Mouse (Mus musculus): ENCODE measurements at regions not wholly inside any gene's neighbourhood (a gene's known extent, or its start where the extent isn't known, plus 50 kb on each side); places are given as distances from the start of the nearest gene placed in this dataset.

DNA sequence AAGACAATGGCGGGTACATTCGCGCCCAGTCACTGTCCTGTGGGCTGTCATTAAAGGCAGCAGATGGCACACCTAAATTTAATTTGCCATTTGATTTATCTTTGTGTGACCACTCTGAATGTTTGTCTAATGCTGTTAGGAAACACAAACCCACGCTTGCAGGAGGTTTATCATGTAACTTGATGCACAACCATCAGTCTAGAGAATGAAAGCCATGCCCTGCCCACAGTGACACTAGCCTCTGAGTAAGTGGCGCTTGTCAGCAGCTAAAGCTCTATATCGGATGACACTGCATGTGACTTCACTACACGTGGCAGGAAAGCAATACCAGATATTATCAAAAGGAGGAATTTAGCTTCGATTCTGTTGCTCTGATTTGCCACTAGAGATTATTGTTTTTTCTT is 89.9 kb downstream of the Uqcrfs1 start:
- 65% methylated on average over 8 of the region's 8 CpGs for WGBS
- ATAC-seq = no peak

DNA sequence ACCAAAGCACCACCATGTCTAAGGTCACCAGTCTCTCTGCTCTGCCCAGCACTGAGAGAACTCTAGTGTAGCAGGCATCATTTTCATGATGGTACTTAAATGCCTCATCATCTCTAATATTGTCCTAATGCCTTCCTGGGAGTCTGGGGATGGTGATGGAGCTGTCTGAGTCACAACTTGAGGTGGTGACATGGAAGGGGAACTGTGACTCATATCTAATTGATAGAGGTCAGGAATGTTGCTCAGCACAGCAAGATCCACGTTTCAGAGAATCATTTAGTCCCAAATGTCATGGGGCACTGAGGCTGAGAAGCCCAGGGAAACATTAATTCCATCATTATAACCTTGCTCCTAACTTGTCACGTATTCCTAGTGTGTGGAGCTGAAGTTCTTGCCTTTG is 93.0 kb downstream of the Uqcrfs1 start:
- no peaks in the 10 kb centered on the region for H3K4me1 ChIP-seq (ENCODE audit: insufficient read depth, low read depth, low read length)
- no peak for DNase-seq (ENCODE audit: low spot score)
- H3K27me3 ChIP-seq (replicated peaks; ENCODE audit: insufficient read depth, low read length) = no peaks in the 10 kb centered on the region
- no peak overlapping the region for H3K27ac ChIP-seq (ENCODE audit: low read length)
- no peaks in the 10 kb centered on the region for H3K9me3 ChIP-seq (ENCODE audit: low read length)
- WGBS = 59% methylated on average over 2 of the region's 2 CpGs
- H3K4me3 ChIP-seq (ENCODE audit: low read depth, low read length) = no peak overlapping the region
- H3K36me3 ChIP-seq (ENCODE audit: insufficient read depth, low read length) = no peaks in the 10 kb centered on the region
- H3K4me2 ChIP-seq (replicated peaks; ENCODE audit: low read depth, low read length) = no peak overlapping the region
- no peak for ATAC-seq
- TF ChIP-seq CTCF (IDR thresholded peaks at IDR 0.05) = no peak
- TF ChIP-seq EP300 (IDR thresholded peaks at IDR 0.05) = no peak
- H3K9ac ChIP-seq (replicated peaks; ENCODE audit: low read depth) = no peak overlapping the region

More for the DNA sequence above, 89.9 kb downstream of the Uqcrfs1 start:
- no peak overlapping the region for H3K27ac ChIP-seq (ENCODE audit: low read length)
- no peaks in the 10 kb centered on the region for H3K9me3 ChIP-seq (ENCODE audit: low read length)
- no peak overlapping the region for H3K4me3 ChIP-seq (ENCODE audit: low read depth, low read length)
- H3K4me1 ChIP-seq (ENCODE audit: insufficient read depth, low read depth, low read length) = no peaks in the 10 kb centered on the region
- TF ChIP-seq EP300 (IDR thresholded peaks at IDR 0.05) (no peak), CTCF (IDR thresholded peaks at IDR 0.05) (no peak)
- H3K4me2 ChIP-seq (replicated peaks; ENCODE audit: low read depth, low read length) = no peak overlapping the region
- no peaks in the 10 kb centered on the region for H3K27me3 ChIP-seq (replicated peaks; ENCODE audit: insufficient read depth, low read length)
- DNase-seq (ENCODE audit: low spot score) = no peak
- no peak overlapping the region for H3K9ac ChIP-seq (replicated peaks; ENCODE audit: low read depth)
- no peaks in the 10 kb centered on the region for H3K36me3 ChIP-seq (ENCODE audit: insufficient read depth, low read length)

DNA sequence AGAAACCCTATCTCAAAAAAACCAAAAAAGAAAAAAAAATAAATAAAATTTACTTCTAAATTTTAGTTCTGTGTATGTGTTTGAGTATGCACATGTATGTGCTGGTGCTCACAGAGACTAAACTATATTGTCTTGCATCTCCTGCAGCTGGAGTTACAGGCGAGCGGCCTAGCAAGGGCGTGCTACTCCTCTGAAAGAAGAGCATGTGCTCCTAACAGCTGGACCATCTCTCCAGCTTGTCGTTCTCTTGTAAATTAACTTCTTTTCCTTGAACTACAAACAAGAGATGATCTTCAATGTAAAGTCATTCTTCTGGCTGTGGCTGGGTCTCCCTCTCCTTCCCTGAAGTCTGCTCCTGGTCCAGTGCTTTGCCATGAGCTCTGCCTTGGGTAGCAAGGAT is 96.3 kb downstream of the Uqcrfs1 start:
- H3K9ac ChIP-seq (replicated peaks; ENCODE audit: low read depth) = no peak overlapping the region
- ATAC-seq (no peak), DNase-seq (ENCODE audit: low spot score) (no peak)
- no peaks in the 10 kb centered on the region for H3K9me3 ChIP-seq (ENCODE audit: low read length)
- H3K36me3 ChIP-seq (ENCODE audit: insufficient read depth, low read length) = no peaks in the 10 kb centered on the region
- no peak overlapping the region for H3K4me3 ChIP-seq (ENCODE audit: low read depth, low read length)
- WGBS = 77% methylated on average over 4 of the region's 4 CpGs
- no peaks in the 10 kb centered on the region for H3K4me1 ChIP-seq (ENCODE audit: insufficient read depth, low read depth, low read length)
- no peak overlapping the region for H3K4me2 ChIP-seq (replicated peaks; ENCODE audit: low read depth, low read length)
- H3K27ac ChIP-seq (ENCODE audit: low read length) = no peak overlapping the region
- H3K27me3 ChIP-seq (replicated peaks; ENCODE audit: insufficient read depth, low read length) = no peaks in the 10 kb centered on the region
- TF ChIP-seq EP300 (IDR thresholded peaks at IDR 0.05) (no peak), CTCF (IDR thresholded peaks at IDR 0.05) (no peak)
